In the genomic region with DNA sequence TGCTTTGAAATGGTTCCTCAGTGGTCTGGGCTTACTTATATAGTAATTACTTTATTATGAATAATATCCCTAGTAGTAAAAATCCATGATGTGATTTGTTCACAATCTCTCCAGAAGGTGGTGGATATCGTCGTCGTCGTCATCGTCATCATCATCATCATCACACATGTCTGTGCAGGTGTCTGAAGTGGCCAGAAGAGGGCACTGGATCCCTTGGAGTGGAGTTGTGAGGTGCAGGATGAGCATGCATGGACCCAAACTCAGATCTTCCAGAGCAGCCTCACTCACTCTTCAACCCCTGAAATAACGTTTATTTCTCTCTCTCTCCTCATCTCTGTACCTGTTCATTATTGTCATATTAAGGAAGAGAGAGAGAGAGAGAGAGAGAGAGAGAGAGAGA, we compare ENCODE assay signal across 9 mouse cellular contexts. TPM values are rescaled to one million over a fixed set of nuclear protein-coding genes. Genes with fewer than 3 reads are reported as not detected.
DNase-seq lines count a peak whose midpoint lies in the region; ATAC-seq lines count a peak whose summit lies in the region.
"Had no signal": no experiment of that assay in that cellular context is flagged by ENCODE, and none has a peak within 500 bp of the region (broad histone marks: within the 10 kb centered on the region; RNA-seq: fewer than 3 reads in every experiment).

No protein-coding gene starts in this region.

- 20% methylated on average over 6 of the region's 6 CpGs for WGBS in hindbrain, embryonic 15.5 days
- 18% methylated on average over 6 of the region's 6 CpGs for WGBS in neural tube, embryonic 12.5 days

- DNase-seq in A20 (ENCODE audit: low read depth, low spot score) (peak; percentile 50), ES-CJ7 (ENCODE audit: low read depth, low spot score) (peak; percentile 59)
- peak; percentile 35 for DNase-seq in embryo, embryonic 9.5 days (ENCODE audit: extremely low spot score)
- DNase-seq in left cerebral cortex, postnatal 36 days (ENCODE audit: low spot score in 2 of 2): peak; percentile 31 to 34
- DNase-seq in gastrocnemius, postnatal 14 days: no peak

- H3K4me3 ChIP-seq in hindbrain, embryonic 15.5 days: no peak overlapping the region
- no peak overlapping the region for H3K4me3 ChIP-seq in neural tube, embryonic 12.5 days

- no peaks in the 10 kb centered on the region for H3K27me3 ChIP-seq in hindbrain, embryonic 15.5 days
- H3K27me3 ChIP-seq in neural tube, embryonic 12.5 days (replicated peaks): no peaks in the 10 kb centered on the region

- no peak overlapping the region for H3K27ac ChIP-seq in hindbrain, embryonic 15.5 days (replicated peaks)
- H3K27ac ChIP-seq in neural tube, embryonic 12.5 days: no peak overlapping the region

- H3K9ac ChIP-seq in hindbrain, embryonic 15.5 days: no peak overlapping the region
- no peak overlapping the region for H3K9ac ChIP-seq in neural tube, embryonic 12.5 days

- intact Hi-C loops in left cerebral cortex, postnatal 36 days (cut with DNase I): no loop called here
- intact Hi-C loops in gastrocnemius, postnatal 14 days (cut with DNase I; ENCODE audit: low total_unique reads): no loop called here

- ATAC-seq in hindbrain, embryonic 15.5 days (ENCODE audit: low FRiP score, low read depth): peak; percentile 86
- peak; percentile 68 for ATAC-seq in neural tube, embryonic 12.5 days (ENCODE audit: low FRiP score, low read depth)
- no peak for ATAC-seq in activated CD4-positive, CD25-positive, alpha-beta regulatory T cell, adult 4 months

- no peaks in the 10 kb centered on the region for H3K9me3 ChIP-seq in hindbrain, embryonic 15.5 days
- no peaks in the 10 kb centered on the region for H3K9me3 ChIP-seq in neural tube, embryonic 12.5 days

- H3K36me3 ChIP-seq in hindbrain, embryonic 15.5 days: no peaks in the 10 kb centered on the region
- H3K36me3 ChIP-seq in neural tube, embryonic 12.5 days: no peaks in the 10 kb centered on the region

- H3K4me1 ChIP-seq in hindbrain, embryonic 15.5 days (replicated peaks): no peaks in the 10 kb centered on the region
- H3K4me1 ChIP-seq in neural tube, embryonic 12.5 days: no peaks in the 10 kb centered on the region

- peak overlapping the region; percentile 42 for H3K4me2 ChIP-seq in hindbrain, embryonic 15.5 days
- peak overlapping the region; percentile 25; the same call in 1 of the 2 replicates for H3K4me2 ChIP-seq in neural tube, embryonic 12.5 days (replicated peaks)

RNA-seq across cellular contexts. Expression of gene Olfr1357, which starts 14.4 kb away (rescaled TPM):
- not detected in 2 replicates for polyA plus RNA-seq in hindbrain, embryonic 15.5 days (2015; fragmentation: Nextera tagmentation; extraction: Ambion mirVana)
- not detected for total RNA-seq in left cerebral cortex, postnatal 36 days (2021)
- not detected in 2 replicates for polyA plus RNA-seq in neural tube, embryonic 12.5 days (2016; fragmentation: Nextera tagmentation; extraction: Ambion mirVana)
- not detected for polyA plus RNA-seq in activated CD4-positive, CD25-positive, alpha-beta regulatory T cell, adult 4 months (2017; shearing (Covaris generic))
- not detected for total RNA-seq in gastrocnemius, postnatal 14 days (2021)
- polyA plus RNA-seq: heart, embryonic 14.5 days had no signal

RNA-seq across cellular contexts. Expression of gene Syde1, which starts 40.5 kb away (rescaled TPM):
- 3.1 and 4.2 TPM in 2 replicates for polyA plus RNA-seq in hindbrain, embryonic 15.5 days (2015; fragmentation: Nextera tagmentation; extraction: Ambion mirVana)
- 1 to 10 TPM; 5.9 to 6.4 TPM for total RNA-seq in left cerebral cortex, postnatal 36 days (2021)
- polyA plus RNA-seq in neural tube, embryonic 12.5 days (2016; fragmentation: Nextera tagmentation; extraction: Ambion mirVana): 7.8 and 7.9 TPM in 2 replicates
- 1 to 10 TPM in 1 of 2 experiments, under 1 TPM in 1; 0.46 to 1.1 TPM for polyA plus RNA-seq in activated CD4-positive, CD25-positive, alpha-beta regulatory T cell, adult 4 months (2017; shearing (Covaris generic))
- 1 to 10 TPM; 6.6 to 7.0 TPM for total RNA-seq in gastrocnemius, postnatal 14 days (2021)

RNA-seq across cellular contexts. Expression of gene Ilvbl, which starts 58.2 kb away (rescaled TPM):
- polyA plus RNA-seq in hindbrain, embryonic 15.5 days (2015; fragmentation: Nextera tagmentation; extraction: Ambion mirVana): 65.0 and 69.9 TPM in 2 replicates
- 10 to 100 TPM; 30.2 to 33.2 TPM for total RNA-seq in left cerebral cortex, postnatal 36 days (2021)
- 47.1 and 51.8 TPM in 2 replicates for polyA plus RNA-seq in neural tube, embryonic 12.5 days (2016; fragmentation: Nextera tagmentation; extraction: Ambion mirVana)
- 10 to 100 TPM; 62.9 to 71.6 TPM for polyA plus RNA-seq in activated CD4-positive, CD25-positive, alpha-beta regulatory T cell, adult 4 months (2017; shearing (Covaris generic))
- total RNA-seq in gastrocnemius, postnatal 14 days (2021): 10 to 100 TPM; 14.7 to 16.4 TPM
